In genomic region chr3:86745348-86745747, GRCm38 (mm10) we compare ENCODE assay signal across 16 mouse cellular contexts.
DNase-seq lines count a peak whose midpoint lies in the region; ATAC-seq lines count a peak whose summit lies in the region.
"Had no signal": no experiment of that assay in that cellular context is flagged by ENCODE, and none has a peak within 500 bp of the region (broad histone marks: within the 10 kb centered on the region; RNA-seq: fewer than 3 reads in every experiment).

No protein-coding gene starts in this region.

- WGBS in forebrain, embryonic 15.5 days = 28% methylated on average over 4 of the region's 4 CpGs
- 76% methylated on average over 4 of the region's 4 CpGs for WGBS in kidney, embryonic 16.5 days

- no peak overlapping the region for H3K4me2 ChIP-seq in forebrain, embryonic 15.5 days (replicated peaks)
- no peak overlapping the region for H3K4me2 ChIP-seq in kidney, embryonic 16.5 days (replicated peaks; ENCODE audit: low read depth, low read length)
- H3K4me2 ChIP-seq: lung, embryonic 14.5 days; stomach, embryonic 15.5 days had no signal

- no peak overlapping the region for H3K9ac ChIP-seq in forebrain, embryonic 15.5 days (replicated peaks)
- H3K9ac ChIP-seq in kidney, embryonic 16.5 days (replicated peaks; ENCODE audit: low read length) = no peak overlapping the region
- H3K9ac ChIP-seq: lung, embryonic 14.5 days; stomach, embryonic 15.5 days had no signal

- peaks cover 23% of the 10 kb centered on the region for H3K4me1 ChIP-seq in forebrain, embryonic 15.5 days
- H3K4me1 ChIP-seq in kidney, embryonic 16.5 days (ENCODE audit: insufficient read depth, low read length) = 0 out of 2 replicates have a peak, but pooled peaks cover 6% of the 10 kb centered on the region
- H3K4me1 ChIP-seq: heart, embryonic 10.5 days; stomach, embryonic 15.5 days had no signal

- peak; percentile 18 for DNase-seq in cerebellum, adult 11 months
- DNase-seq in cerebellum, postnatal 4 days (ENCODE audit: low spot score in 2 of 2) = no peak
- DNase-seq in brain, adult 2 months (ENCODE audit: low read depth, low spot score) = peak; percentile 75
- peak; percentile 51 for DNase-seq in layer of hippocampus, adult 9-11 months
- DNase-seq in frontal cortex, postnatal 25 days (ENCODE audit: low spot score in 2 of 2) = no peak
- no peak for DNase-seq in adrenal gland, postnatal 4 days (ENCODE audit: low spot score in 2 of 2)
- DNase-seq: adrenal gland, postnatal 10 days; lung, embryonic 14.5 days; right cerebral cortex, postnatal 4 days; thymus, postnatal 36 days had no signal

- H3K9me3 ChIP-seq in forebrain, embryonic 15.5 days = no peaks in the 10 kb centered on the region
- no peaks in the 10 kb centered on the region for H3K9me3 ChIP-seq in kidney, embryonic 16.5 days (ENCODE audit: low read length)
- H3K9me3 ChIP-seq: heart, embryonic 10.5 days; stomach, embryonic 15.5 days had no signal

- H3K27me3 ChIP-seq in forebrain, embryonic 15.5 days = no peaks in the 10 kb centered on the region
- no peaks in the 10 kb centered on the region for H3K27me3 ChIP-seq in kidney, embryonic 16.5 days (ENCODE audit: insufficient read depth, low read length)
- H3K27me3 ChIP-seq: stomach, embryonic 15.5 days had no signal

- peak overlapping the region; percentile 50; the same call in 1 of the 2 replicates for H3K27ac ChIP-seq in forebrain, embryonic 15.5 days (replicated peaks)
- H3K27ac ChIP-seq in kidney, embryonic 16.5 days (ENCODE audit: low read length) = no peak overlapping the region
- H3K27ac ChIP-seq: heart, embryonic 10.5 days; kidney, postnatal 0 days; stomach, embryonic 15.5 days had no signal

- peak; percentile 88 for ATAC-seq in forebrain, embryonic 15.5 days (replicated peaks)
- ATAC-seq in kidney, embryonic 16.5 days (ENCODE audit: low FRiP score, low TSS enrichment) = no peak

- H3K4me3 ChIP-seq in forebrain, embryonic 15.5 days = no peak overlapping the region
- no peak overlapping the region for H3K4me3 ChIP-seq in kidney, embryonic 16.5 days (ENCODE audit: low read length)
- H3K4me3 ChIP-seq: erythroblast, embryonic 14.5 days; heart, embryonic 10.5 days; stomach, embryonic 15.5 days had no signal

- H3K36me3 ChIP-seq in forebrain, embryonic 15.5 days = no peaks in the 10 kb centered on the region
- H3K36me3 ChIP-seq in kidney, embryonic 16.5 days (ENCODE audit: insufficient read depth, low read length) = no peaks in the 10 kb centered on the region
- H3K36me3 ChIP-seq: heart, embryonic 10.5 days; stomach, embryonic 15.5 days had no signal

Comparison
In these comparisons a context has a peak if more than half of its experiments do, and no peak if none do; other contexts are left out.
1. DNase-seq: peak in cerebellum, adult 11 months (single experiment), brain, adult 2 months (single experiment) and layer of hippocampus, adult 9-11 months (single experiment); none in cerebellum, postnatal 4 days (0 of 2), frontal cortex, postnatal 25 days (0 of 2) and adrenal gland, postnatal 4 days (0 of 2).